Mouse (Mus musculus) megakaryocyte progenitor cell, adult 5-6 weeks (primary cell): ENCODE results near the gene Ankrd63. TPM values are rescaled to one million over a fixed set of nuclear protein-coding genes. Genes with fewer than 3 reads are reported as not detected.

Source experiments
- ATAC-seq: replicated peaks from 2 replicates; pipeline ENCODE4 v1.8.0; 2016; ENCODE audit warnings: mild to moderate bottlenecking, moderate TSS enrichment, inconsistent platforms; ENCODE audit not compliant: poor library complexity
- total RNA-seq, 2 experiments: library from RNA; stranded (forward) in 1 of 2; stranded (reverse) in 1 of 2; fragments of 157-497, 149-512 nt in 1 of 2; fragments of 200-1000 nt in 1 of 2; gene quantifications; 2 replicates each; pipeline versions ENCODE4 v1.2.3 to v1.2.4; 2015 to 2017

Gene Ankrd63
- total RNA-seq, 2 experiments from 2014 or later, result 0.33 to 0.89 TPM

GRCm38 (mm10) chr2:118695677-118696232 is 8.0 kb downstream of the Ankrd63 start:
- ATAC-seq, result peak; percentile 55

- ATAC-seq, result no peak
Observed at GRCm38 (mm10) chr2:118693370-118693966, 10.3 kb downstream of the Ankrd63 start.

GRCm38 (mm10) chr2:118689875-118690274 is 13.9 kb downstream of the Ankrd63 start:
- ATAC-seq, result peak; percentile 52

- ATAC-seq, result no peak
Observed at GRCm38 (mm10) chr2:118687791-118688190, 16.0 kb downstream of the Ankrd63 start.

- ATAC-seq, result 0 out of 2 replicates have a peak, but pooled peaks have one; percentile 32
Observed at GRCm38 (mm10) chr2:118686693-118687092, 17.1 kb downstream of the Ankrd63 start.

- no peak for ATAC-seq
Observed at GRCm38 (mm10) chr2:118685088-118685487, 18.7 kb downstream of the Ankrd63 start.

GRCm38 (mm10) chr2:118682544-118683260 is 21.1 kb downstream of the Ankrd63 start:
- peak; percentile 63 for ATAC-seq

- no peak for ATAC-seq
Observed at GRCm38 (mm10) chr2:118680926-118681325, 22.8 kb downstream of the Ankrd63 start.

- no peak for ATAC-seq
Observed at GRCm38 (mm10) chr2:118679577-118679976, 24.2 kb downstream of the Ankrd63 start.

GRCm38 (mm10) chr2:118677817-118678216 is 25.9 kb downstream of the Ankrd63 start:
- peak; percentile 72 for ATAC-seq

GRCm38 (mm10) chr2:118676839-118677741 is 26.7 kb downstream of the Ankrd63 start:
- peak; percentile 42 for ATAC-seq

- ATAC-seq, result no peak
Observed at GRCm38 (mm10) chr2:118674500-118674899, 29.3 kb downstream of the Ankrd63 start.

GRCm38 (mm10) chr2:118673686-118674465 is 29.9 kb downstream of the Ankrd63 start:
- no peak for ATAC-seq

- ATAC-seq, result no peak
Observed at GRCm38 (mm10) chr2:118671728-118672127, 32.0 kb downstream of the Ankrd63 start.

GRCm38 (mm10) chr2:118669785-118670184 is 34.0 kb downstream of the Ankrd63 start:
- no peak for ATAC-seq

- no peak for ATAC-seq
Observed at GRCm38 (mm10) chr2:118669245-118669644, 34.5 kb downstream of the Ankrd63 start.

- no peak for ATAC-seq
Observed at GRCm38 (mm10) chr2:118667181-118667580, 36.6 kb downstream of the Ankrd63 start.

- ATAC-seq, result no peak
Observed at GRCm38 (mm10) chr2:118665616-118666015, 38.1 kb downstream of the Ankrd63 start.

- no peak for ATAC-seq
Observed at GRCm38 (mm10) chr2:118664975-118665516, 38.7 kb downstream of the Ankrd63 start.
